Mouse (Mus musculus) splenic B cell, adult 2 months (primary cell): ENCODE measurements at regions not wholly inside any gene's neighbourhood (a gene's known extent, or its start where the extent isn't known, plus 50 kb on each side); places are given as distances from the start of the nearest gene placed in this dataset.

Experiments used
- DNase-seq: peaks from one replicate; pipeline ENCODE4 v3.0.0-alpha.2; 2011; ENCODE audit warnings: low read depth, low spot score
- H3K27me3 ChIP-seq: 2 replicates; pipeline ENCODE4 v1.6.1; 2012; ENCODE audit warnings: mild to moderate bottlenecking, low read length, moderate library complexity, mixed read lengths; ENCODE audit not compliant: control insufficient read depth, poor library complexity, insufficient read depth, severe bottlenecking
- H3K36me3 ChIP-seq: 2 replicates; pipeline ENCODE4 v1.6.1; 2012; ENCODE audit warnings: mild to moderate bottlenecking, low read length, moderate library complexity, mixed read lengths; ENCODE audit not compliant: control insufficient read depth, poor library complexity, insufficient read depth, severe bottlenecking

DNA sequence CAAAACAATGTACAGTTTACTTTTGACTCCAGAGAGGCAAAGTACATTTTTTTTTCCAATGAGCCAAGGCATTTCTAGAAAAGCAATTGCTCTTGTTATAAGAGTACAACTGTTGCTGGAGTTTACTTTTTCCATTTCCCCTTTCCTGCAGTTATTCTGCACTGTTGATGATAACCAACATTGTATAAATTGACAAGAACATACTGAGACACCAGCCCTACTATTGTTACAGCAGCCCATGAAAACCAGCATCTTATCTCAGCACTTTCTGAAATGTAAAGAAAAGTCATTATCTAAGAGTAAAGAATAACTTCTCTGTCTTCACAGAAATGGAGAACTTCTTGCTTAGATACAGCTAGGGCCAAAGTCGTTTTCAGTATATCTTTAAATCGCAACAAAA lies 345.5 kb downstream of the Lipi start:
- no peaks in the 10 kb centered on the region for H3K27me3 ChIP-seq
- H3K36me3 ChIP-seq = no peaks in the 10 kb centered on the region
- DNase-seq = no peak

DNA sequence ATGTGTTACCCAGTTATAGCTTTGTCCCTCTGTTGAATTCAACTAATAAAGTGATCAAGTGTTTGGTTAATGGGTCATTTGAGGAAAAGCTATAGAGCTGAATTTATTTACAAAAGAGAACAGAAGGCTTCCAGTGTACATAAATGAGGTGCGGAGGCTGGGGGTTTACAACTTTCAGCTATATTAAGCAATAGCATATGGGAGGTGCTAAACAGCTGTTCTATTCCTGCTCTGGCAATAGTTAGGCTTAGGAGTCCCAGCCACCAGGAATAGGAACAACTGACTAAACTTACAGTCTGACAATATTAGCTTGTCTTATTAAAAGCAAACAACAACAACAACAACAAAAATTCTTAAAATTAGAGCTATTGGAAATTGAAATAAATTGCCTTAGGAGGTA lies 353.7 kb downstream of the Lipi start:
- no peak for DNase-seq
- H3K36me3 ChIP-seq = no peaks in the 10 kb centered on the region
- no peaks in the 10 kb centered on the region for H3K27me3 ChIP-seq

DNA sequence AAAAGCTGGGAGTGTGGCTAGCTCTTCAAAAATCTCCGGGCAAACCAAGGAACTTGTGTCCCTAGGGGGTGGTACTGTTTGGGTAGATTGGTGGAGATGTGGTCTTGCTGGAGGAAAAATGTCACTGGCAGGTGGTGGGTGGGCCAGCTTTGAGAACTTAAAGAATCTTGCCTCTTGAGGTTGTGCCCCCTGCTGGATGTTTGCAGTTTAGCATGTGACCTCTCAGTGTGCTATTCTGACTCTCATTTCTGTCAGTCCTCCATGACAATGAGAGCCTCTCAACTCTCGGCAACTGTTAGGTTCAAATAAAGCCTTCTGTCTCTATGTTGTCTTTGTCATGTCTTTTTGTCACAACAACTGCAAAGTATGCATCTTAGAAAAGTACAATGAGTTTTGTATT lies 392.5 kb downstream of the Lipi start:
- Histone ChIP-seq H3K27me3 (no peaks in the 10 kb centered on the region), H3K36me3 (no peaks in the 10 kb centered on the region)
- no peak for DNase-seq

DNA sequence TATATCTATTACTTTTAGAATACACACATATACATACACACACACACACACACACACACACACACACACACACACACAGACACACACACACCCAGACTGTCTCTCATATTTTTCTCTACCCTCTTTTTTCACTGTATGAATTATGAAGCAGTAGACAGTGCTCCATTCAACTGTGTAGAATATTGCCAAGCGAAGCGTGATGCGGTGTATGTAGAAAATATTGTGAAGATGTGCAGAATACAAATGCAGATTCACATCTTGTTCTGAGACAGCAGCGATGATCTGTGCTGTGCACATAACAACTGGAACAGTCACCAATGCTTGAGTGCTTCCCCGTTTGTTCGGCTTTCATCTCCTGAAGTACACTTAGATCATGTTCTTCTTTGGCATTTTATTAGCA lies 395.5 kb downstream of the Lipi start:
- Histone ChIP-seq H3K27me3 (no peaks in the 10 kb centered on the region), H3K36me3 (no peaks in the 10 kb centered on the region)
- no peak for DNase-seq

- Histone ChIP-seq H3K36me3 (no peaks in the 10 kb centered on the region), H3K27me3 (no peaks in the 10 kb centered on the region)
- DNase-seq = no peak
These were observed 419.8 kb downstream of the Lipi start for GRCm38 (mm10) chr16:75166040-75166439.

- H3K36me3 ChIP-seq = no peaks in the 10 kb centered on the region
- no peaks in the 10 kb centered on the region for H3K27me3 ChIP-seq
- DNase-seq = no peak
These were observed 420.7 kb downstream of the Lipi start for GRCm38 (mm10) chr16:75164969-75165726.

- no peak for DNase-seq
- H3K27me3 ChIP-seq = no peaks in the 10 kb centered on the region
- H3K36me3 ChIP-seq = no peaks in the 10 kb centered on the region
These were observed 426.1 kb downstream of the Lipi start for GRCm38 (mm10) chr16:75159740-75160139.

DNA sequence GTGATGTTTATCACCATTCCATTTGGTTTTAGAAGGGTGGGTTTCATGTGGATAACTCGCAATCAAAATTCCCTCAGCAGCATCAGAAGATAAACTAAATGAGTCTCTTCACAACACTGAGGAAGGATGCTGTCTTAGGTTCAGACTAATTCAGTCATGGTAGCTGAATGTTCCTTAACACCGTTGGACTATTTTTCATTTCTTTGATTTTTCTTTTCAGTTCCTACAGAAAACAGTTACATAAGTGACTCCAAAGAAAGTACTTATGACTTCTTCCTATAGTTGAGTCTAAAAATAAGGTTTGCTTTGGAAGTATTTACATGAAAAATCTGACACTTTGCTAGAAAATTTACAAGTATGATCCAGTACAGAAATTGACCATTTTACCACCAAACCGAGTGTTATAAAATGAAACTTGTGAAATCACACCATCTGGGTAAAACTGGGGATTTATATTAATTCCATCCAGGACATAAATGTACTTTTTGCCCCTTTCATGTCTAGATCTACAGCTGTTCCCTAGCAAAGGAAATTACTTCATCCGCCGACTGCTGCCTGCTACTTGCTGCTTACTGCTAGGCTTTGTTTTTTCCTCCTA lies 430.3 kb downstream of the Lipi start:
- no peak for DNase-seq
- H3K36me3 ChIP-seq = no peaks in the 10 kb centered on the region
- H3K27me3 ChIP-seq = no peaks in the 10 kb centered on the region
